Mouse (Mus musculus) embryonic stem cell, embryonic (primary cell): ENCODE results near the gene Ddx24.

Experiments
- CTCF ChIA-PET, 4 experiments: fragments of 300-600 bp in 2 of 4; fragments of 350-600 bp in 2 of 4; sonication (Branson Sonifier 250); formaldehyde crosslinking; loops; one replicate each; lab custom pipeline; 2022; ENCODE audit warnings: inconsistent platforms in 2 of 4; lab: Charles Lee
- POLR2A ChIA-PET, 4 experiments: fragments of 300-600 bp in 2 of 4; fragments of 350-600 bp in 2 of 4; sonication (Branson Sonifier 250); formaldehyde crosslinking; loops; one replicate each; lab custom pipeline; 2022; ENCODE audit warnings: antibody characterized with exemption in 4 of 4, inconsistent platforms in 1 of 4; lab: Charles Lee

The Ddx24 gene

GRCm38 (mm10) chr12:103367620-103368325 is 57.9 kb downstream of the Ddx24 start:
- ChIA-PET CTCF (interaction anchor here (0.5 to 4.1 kb wide), 64 partner anchors 8 to 1392 kb away, joined by 3 to 52 read pairs (median 4); partner anchors contain the start of genes Ddx24 (in 2 of the 4), 9330161L09Rik (in 1 of the 4), Asb2 (in 1 of the 4) and Cpsf2 (in 1 of the 4)), POLR2A (interaction anchor here in 2 of 4 experiments (0.9 to 1.6 kb wide), 6 partner anchors 9 to 76 kb away, joined by 3 to 5 read pairs (median 3); partner anchors contain the start of gene Ddx24 (in 1 of the 2))

DNA sequence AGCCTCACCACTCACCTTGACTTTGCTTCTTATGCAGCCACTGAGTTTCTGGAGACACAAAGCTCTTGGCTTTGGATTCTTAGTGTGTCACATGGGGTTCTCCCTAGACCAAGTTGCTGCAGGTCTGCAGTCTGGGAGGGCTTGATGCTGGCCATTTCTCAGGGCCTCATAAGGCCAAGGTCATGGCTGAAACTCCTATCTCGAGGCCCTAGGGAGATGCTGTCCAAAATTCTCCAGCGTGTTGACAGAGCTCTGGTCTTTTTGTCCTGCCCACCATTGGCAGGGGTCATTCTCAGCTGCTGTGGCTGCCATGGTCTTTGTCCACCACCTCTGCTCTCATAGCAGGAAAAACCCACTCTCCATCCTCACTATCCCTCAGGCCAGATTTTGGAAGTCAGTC is 58.5 kb downstream of the Ddx24 start:
- CTCF ChIA-PET: interaction anchor here (0.5 to 4.1 kb wide), 49 partner anchors 8 to 1013 kb away, joined by 3 to 52 read pairs (median 5); partner anchors contain the start of genes Asb2 (in 1 of the 4), Ddx24 (in 1 of the 4), Otub2 (in 1 of the 4) and Ppp4r4 (in 1 of the 4)
- POLR2A ChIA-PET: interaction anchor here in 2 of 4 experiments (0.9 to 1.5 kb wide), 4 partner anchors 26 to 77 kb away, joined by 3 to 5 read pairs (median 3); partner anchors contain the start of gene Ddx24 (in 1 of the 2)

GRCm38 (mm10) chr12:103362336-103362735 is 63.3 kb downstream of the Ddx24 start:
- POLR2A ChIA-PET: interaction anchor here in 2 of 4 experiments (0.5 to 0.7 kb wide), 3 partner anchors 67 to 814 kb away, joined by 3 to 4 read pairs (median 3); no protein-coding TSS in a partner anchor
- CTCF ChIA-PET: interaction anchor here in 1 of 4 experiments (0.6 kb wide), 1 partner anchor 115 kb away, joined by 3 read pairs; no protein-coding TSS in a partner anchor

DNA sequence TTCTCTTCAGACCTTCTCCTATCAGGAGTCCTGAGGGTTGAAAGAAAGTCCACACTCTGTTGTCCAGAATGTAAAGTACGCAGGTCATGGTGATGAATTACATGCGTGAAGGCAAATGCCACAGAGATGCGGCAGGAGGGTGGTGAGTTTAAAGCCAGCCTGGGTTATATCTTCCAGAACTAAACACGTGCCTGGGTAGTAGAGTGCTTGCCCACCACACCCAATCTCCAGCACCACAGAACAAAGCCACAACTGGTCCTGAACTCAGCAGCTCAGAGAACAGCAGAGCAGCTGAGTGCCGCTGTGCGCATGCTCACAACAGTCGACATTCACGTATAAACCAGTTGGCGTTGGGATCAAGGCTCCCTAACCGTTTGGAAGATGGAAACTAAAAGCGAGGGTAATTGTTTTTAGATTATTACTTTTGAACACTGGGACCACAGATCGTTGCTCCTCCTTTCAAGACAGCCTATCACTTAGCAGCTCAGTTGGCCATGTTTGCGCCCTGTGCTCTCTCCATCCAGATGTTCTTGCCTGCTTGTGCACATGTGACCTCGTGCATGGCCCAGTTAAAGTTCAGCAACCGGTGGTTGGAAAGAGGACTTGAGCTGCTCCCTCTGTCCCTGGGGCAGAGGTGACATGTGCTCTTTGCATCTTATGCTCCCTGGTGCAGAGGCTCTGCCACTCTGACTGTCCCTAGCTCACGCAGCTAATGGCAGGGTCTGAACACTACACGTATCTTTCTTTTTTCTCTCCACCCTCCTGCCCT is 63.9 kb downstream of the Ddx24 start:
- POLR2A ChIA-PET: interaction anchor here in 2 of 4 experiments (0.5 to 0.6 kb wide), 3 partner anchors 81 to 813 kb away, joined by 3 to 8 read pairs (median 3); no protein-coding TSS in a partner anchor
- CTCF ChIA-PET: interaction anchor here in 2 of 4 experiments (0.5 to 1.1 kb wide), 2 partner anchors 10 kb away, joined by 3 read pairs; no protein-coding TSS in a partner anchor

- POLR2A ChIA-PET: interaction anchor here in 1 of 4 experiments (1.3 kb wide), 1 partner anchor 8 kb away, joined by 3 read pairs; no protein-coding TSS in a partner anchor
- CTCF ChIA-PET: interaction anchor here in 1 of 4 experiments (1.6 kb wide), 1 partner anchor 11 kb away, joined by 4 read pairs; no protein-coding TSS in a partner anchor
Observed at GRCm38 (mm10) chr12:103360812-103361211, 64.8 kb downstream of the Ddx24 start.

DNA sequence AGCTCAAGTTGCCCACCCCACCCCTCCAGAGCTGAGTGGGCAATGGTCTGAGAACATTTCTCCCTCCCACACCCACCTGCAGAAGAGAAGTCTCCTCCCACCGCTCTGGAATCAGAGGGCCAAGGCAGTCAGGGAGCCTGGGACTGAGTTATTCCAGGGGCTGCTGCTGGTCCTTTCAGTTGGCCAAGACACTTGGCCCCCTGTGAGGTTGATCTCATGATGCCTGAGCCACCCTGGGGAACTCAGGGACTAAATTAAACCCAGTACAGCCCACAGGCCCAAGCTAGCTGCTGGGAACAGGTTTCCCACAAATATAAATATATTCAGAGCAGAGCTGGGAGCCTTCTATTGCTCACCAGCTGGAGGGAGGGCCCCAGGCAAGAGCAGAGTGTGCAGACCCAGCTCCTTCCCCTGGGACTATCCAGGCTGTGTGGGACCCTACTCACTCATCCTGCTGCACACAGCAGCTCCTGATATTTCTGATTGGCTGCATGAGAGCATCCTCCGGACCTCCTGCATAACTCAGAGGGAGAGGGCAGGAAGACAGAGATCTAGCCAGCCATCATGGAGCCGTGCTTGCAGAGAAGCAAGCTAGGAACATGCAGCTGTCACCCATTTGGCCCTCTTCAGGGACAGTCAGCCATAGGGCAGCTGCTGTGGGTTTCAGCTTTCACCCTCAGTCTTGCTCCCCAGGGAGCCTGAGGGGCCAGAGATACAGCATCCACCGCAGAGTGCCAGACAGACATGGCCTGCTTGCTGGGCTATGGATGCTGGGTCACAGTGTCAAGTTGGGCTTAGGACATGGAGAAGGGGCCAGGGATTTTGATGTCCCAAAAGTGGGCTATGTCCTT is 66.5 kb downstream of the Ddx24 start:
- ChIA-PET POLR2A (interaction anchor here in 1 of 4 experiments (0.6 to 1.2 kb wide), 3 partner anchors 9 to 32 kb away, joined by 3 to 4 read pairs (median 3); no protein-coding TSS in a partner anchor), CTCF (interaction anchor here (0.6 to 2.0 kb wide), 9 partner anchors 8 to 215 kb away, joined by 3 to 13 read pairs (median 3); no protein-coding TSS in a partner anchor)

DNA sequence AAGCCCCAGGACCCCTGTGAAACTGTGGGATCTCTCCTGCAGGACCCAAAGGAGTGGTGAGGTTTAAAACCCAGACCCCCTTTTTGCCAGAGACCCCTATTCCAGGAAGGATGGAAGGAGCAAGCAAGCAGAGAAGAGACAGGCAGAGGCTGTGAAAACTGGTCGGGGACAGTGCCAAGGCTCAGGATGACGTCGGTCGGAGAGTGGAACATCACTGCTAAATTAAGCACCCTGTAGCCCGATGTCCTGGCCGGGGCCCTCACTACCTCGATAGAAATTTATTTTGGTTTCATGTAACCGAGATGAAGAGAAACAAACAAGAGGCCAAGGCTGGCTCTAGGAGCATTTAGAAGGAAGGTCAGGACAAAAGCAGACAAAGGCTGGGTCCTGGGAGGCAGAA is 67.4 kb downstream of the Ddx24 start:
- ChIA-PET CTCF (interaction anchor here in 2 of 4 experiments (1.0 to 2.0 kb wide), 6 partner anchors 9 to 214 kb away, joined by 3 to 13 read pairs (median 4); no protein-coding TSS in a partner anchor), POLR2A (interaction anchor here in 1 of 4 experiments (1.1 to 1.2 kb wide), 2 partner anchors 10 kb away, joined by 3 read pairs; no protein-coding TSS in a partner anchor)
